Mouse (Mus musculus) fat pad, adult 2 months (tissue): ENCODE results near the gene Hecw2.

Source experiments
- DNase-seq: peaks from one replicate; pipeline ENCODE4 v3.0.0-alpha.2; 2011; ENCODE audit warnings: low read depth, low spot score; ENCODE audit errors: extremely low read depth

Hecw2 gene

DNA sequence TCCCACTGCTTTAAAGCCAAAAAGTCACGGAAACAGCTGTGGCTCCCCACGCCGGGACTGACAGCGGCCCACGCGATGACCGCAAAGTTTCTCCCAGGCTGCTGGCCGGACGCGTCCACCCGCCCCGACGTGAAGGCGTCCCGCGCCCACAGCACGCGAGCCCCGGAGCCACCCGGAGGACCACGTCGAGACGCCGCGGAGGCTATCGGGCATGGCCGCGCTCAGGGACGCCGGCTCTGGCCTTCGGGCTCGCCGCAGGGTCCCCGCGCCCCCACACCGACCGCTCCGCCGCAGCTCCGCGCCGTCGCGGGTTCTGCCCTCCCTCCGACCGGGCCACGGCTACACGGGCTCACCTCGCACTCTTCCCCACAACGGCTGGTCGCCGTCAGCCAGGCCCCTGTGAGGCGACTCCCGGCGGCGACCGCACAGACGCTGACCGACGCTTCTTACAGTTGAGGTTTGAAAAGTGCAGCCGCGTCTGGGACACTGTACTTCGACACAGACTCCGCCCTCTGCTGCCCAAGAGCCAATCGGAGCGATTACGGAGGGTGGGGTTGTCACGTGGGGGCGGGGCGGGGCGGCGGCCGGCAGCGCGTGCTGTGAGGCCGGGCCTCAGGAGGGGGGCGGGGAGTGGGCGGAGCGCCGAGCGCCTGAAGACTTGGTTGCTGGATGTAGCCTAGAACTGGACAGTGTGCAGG is 410.1 kb downstream of the Hecw2 start, which contains the start of gene Stk17b:
TSS of gene Stk17b (minus strand) at position 504 of the 698 bp plus-strand sequence.
- DNase-seq = peak; percentile 23

DNA sequence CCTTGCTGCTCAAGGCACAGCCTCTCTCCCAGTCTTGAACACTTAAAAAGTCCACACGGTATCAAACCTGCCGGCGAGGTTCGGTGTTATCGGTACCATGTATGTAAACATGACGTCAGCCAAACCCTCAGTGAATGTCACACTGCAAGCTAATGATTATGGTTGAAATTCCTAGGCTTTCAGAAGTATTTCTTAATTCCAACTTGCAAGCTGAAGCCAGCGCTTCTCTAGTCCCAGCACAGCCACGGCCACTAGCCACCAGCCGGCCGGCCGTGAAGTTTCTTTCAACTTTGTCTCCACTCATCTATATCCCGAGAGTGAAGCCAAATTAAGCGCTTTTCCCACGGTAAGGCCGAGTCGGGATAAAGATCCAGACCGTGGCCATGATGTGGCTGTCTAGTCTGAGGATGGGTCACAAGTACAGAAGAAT is 410.7 kb downstream of the Hecw2 start:
- DNase-seq = no peak

DNA sequence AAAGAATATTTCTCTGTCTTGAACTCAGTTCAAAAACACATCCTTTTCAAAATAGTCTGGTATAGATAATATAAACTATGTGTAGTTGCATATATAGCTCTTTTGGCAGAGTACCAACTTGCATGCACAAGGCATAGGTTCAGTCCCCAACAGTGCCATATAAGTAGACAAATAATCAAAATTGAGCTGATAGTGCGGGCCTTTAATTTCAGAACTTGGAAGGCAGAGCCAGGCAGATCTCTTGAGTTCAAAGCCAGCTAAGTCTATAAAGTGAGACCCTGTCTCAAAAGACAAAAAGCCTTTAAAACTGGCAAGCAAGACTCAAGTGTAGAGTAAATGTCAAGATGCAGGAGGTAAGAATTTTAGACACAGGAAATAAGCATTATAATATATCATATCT is 412.0 kb downstream of the Hecw2 start:
- DNase-seq = no peak

DNA sequence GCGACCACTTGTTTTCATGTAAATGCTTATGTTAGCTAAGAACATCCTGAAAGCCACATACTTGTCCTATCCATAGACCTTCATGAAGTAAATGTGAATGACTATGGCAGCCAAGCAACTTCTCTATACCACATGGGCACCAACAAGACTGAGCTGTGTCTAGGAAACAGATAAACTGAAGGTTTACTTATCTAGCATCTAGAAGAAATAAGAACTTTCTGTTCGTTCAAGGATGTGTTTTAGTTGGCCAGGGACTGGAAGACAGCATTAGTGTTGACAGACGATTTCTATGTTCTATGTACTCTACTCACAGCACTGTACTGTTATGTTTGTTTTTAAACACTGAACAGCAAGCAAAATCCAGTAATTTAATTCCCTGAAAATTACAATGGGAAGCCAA is 412.9 kb downstream of the Hecw2 start:
- DNase-seq = no peak

DNA sequence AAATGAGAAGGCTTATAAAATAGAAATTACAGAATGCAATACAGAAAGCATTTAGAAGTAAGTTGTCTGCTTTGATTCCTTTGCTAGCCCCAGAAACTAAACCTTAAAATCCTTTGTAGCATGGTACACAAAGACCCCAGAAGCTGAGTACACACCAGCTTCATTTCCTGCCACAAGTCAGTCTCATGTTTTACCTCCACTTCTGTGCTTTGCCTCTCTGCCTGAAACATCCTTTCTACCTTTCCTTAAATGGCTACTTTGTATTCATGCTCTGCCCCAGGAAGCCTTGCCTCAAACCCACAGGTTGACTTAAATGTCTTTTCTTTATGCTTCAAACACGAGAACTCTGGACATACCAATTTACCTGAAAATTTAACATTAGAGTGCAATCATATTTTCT is 413.7 kb downstream of the Hecw2 start:
- no peak for DNase-seq

DNA sequence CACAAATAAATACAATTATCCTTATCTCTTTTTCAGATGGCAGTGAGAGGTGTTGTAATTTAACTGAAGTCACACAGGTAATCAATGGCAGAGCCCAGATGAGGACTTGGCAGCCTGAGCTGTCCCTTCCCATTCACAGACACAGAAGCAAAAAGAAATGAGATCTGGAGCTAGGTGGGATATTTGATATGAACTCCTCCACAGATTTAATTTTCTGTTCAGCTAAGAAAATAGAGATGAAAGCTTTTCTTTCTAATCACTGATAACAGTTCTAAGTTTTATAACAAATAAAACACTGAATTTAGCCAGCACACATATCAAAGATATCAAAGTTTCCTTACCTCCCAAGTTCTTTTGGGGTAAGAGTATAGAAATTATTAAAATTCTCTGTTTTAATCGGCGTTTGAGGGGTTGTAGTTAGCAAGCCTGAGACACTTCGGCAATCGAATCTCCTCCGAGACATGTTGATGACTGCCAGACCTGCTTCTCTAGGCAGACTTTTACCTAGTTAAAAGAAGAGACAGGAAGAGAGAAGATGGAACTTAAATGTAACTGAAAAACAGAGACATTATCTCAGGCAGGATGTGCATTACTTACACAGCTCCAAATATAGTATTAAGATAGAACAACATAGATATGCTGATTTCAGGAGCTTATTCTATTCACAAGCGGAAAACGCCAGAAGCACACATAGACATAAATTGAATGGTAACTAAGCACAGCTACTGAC is 418.6 kb downstream of the Hecw2 start:
- DNase-seq = no peak

DNA sequence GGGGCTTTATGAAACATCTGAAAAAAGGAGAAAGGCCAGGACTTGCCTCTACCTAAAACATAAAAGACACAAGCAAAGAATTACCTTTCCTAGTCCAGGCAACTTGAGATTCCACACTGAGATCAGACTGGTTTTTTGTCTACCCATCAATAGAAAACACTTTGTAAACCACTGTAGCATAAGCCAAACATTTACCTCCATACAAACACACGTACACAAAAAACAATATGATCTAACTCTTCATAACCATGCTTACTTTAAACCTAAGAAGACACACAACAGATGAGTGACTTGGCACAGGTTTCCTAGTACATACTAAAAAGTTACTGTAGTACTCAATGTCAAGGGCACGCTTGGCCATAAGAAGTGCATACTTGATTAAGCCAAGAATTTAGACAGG is 419.4 kb downstream of the Hecw2 start:
- DNase-seq = no peak

DNA sequence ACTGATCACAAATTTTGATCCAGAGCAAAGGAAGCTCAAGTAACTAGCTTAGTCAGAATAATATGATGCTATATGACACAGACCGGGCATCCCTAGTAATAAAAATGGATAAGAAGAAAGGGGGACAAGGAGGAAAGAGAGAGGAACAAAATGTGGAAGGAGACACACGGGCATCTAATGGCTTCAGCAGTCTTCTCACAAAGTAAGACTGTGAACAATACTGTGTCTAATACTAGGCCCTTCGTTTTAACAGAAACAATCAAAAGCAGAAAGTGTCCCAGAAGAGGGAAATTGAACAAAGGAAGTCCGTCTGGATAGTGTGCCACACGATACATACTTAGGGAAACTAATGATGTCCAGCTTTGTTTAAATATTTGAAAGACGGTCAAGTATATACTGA is 419.9 kb downstream of the Hecw2 start:
- no peak for DNase-seq

DNA sequence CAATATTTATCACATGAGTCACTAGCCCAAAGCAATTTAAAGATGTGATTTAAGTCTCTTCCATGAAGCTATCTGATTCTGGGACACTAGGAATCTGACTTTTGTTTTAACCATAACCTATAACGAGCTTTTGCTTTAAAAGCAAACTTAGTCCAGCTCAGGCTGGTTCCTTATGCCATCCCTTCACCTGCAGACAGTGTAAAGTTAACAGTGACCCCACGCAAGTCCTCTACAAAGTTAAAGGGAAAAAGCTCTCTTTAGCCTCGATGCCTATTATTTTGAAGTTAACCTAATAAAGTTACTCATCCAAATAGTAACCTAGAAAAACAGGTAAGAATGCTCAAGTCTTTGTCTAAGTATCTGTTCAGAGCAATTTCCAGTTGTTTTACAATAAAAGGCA is 420.4 kb downstream of the Hecw2 start:
- no peak for DNase-seq

DNA sequence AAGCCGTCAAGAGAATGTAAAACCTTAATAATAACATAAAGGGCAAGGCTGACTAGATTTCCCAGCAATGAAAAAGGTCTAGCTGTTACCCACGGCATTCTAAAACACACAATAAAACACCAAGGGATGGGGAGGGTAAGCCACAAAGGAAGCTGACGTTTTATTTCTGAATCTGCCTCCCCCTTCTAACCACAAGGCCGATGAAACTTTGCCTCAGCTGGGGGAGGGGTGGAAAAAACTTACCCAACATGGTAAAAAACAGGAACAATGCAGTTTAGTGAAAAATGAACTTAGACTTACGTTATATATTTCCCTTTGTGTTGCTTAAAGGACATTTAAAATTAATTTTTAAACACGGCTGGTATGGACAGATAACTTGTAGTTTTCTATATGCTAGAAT is 421.0 kb downstream of the Hecw2 start:
- no peak for DNase-seq

DNA sequence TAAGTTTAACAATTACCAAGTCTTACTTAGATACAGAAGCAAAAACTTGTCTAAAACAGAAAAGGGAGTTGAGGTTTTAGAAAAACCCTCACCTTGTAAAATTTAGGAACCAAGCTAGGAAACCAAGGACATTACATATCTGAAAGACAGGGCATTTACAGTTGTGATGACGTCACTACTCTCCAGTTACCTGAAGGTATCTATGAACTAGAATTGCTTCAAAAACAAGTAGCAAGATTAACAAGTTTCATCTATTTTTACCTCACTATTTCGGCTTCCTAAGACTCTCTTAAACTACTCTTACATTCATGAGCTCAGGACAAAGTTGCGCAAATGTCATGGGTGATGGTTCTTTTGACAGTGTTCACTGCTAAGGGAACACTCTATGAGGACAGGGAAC is 422.0 kb downstream of the Hecw2 start:
- DNase-seq = no peak

DNA sequence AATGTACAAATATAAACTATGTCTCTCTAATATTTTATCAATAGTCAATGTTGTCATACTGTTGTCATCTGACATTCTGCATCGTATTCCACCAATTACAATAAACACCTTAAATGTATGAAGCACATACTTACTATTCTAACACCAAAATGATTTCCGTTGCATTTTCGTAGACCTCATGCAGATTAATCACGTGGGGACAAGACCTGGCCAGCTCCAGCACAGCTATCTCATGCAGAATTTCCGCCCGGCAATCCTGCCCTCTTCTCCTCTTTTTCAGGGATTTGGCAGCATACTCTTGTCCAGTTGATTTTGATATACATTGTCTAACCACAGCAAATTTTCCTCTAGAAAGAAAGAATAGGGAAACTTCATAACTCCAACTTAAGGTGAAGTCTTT is 423.5 kb downstream of the Hecw2 start:
- no peak for DNase-seq

DNA sequence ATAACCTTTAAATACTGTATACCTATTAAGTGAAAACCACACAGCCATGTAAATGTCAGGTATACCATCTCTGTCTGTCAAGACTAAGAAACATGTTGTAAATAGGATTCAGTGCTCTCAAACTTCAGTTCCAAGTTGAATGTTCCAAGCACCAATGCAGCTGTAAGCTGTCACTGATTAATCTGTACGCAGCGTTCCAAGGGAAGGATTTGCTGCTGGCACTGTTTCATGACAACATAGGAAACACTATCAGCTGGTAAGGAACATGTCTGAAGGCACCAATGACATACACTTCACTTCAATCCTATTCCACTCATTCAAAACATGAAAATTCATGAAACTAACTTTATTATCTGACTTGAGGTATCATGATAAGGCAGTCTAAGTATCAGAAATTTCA is 428.9 kb downstream of the Hecw2 start:
- DNase-seq = no peak

DNA sequence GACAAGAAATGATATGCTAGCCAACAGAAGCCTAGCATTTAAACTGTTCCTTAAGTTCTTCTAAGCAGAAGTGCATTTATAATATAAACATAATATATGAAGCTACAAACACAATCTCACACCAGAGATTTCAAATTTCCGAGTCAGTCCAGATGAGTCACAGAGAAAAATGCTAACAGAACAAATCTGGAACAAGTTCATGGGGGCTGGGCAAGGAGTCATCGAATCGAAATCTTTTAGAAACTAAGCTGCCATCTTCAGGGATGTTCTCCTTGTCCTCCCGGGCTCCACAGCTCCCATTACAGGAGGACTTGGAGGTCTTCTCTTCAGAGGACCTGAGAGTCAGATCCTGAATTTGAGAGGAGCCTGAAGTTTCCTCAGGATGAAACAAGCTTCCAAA is 437.7 kb downstream of the Hecw2 start:
- no peak for DNase-seq
